Mouse (Mus musculus): ENCODE results near the gene Src. TPM values are rescaled to one million over a fixed set of nuclear protein-coding genes. Genes with fewer than 3 reads are reported as not detected.

The Src gene
- polyA plus RNA-seq, 1 experiment from 2014 or later, result 1.8 TPM

DNA sequence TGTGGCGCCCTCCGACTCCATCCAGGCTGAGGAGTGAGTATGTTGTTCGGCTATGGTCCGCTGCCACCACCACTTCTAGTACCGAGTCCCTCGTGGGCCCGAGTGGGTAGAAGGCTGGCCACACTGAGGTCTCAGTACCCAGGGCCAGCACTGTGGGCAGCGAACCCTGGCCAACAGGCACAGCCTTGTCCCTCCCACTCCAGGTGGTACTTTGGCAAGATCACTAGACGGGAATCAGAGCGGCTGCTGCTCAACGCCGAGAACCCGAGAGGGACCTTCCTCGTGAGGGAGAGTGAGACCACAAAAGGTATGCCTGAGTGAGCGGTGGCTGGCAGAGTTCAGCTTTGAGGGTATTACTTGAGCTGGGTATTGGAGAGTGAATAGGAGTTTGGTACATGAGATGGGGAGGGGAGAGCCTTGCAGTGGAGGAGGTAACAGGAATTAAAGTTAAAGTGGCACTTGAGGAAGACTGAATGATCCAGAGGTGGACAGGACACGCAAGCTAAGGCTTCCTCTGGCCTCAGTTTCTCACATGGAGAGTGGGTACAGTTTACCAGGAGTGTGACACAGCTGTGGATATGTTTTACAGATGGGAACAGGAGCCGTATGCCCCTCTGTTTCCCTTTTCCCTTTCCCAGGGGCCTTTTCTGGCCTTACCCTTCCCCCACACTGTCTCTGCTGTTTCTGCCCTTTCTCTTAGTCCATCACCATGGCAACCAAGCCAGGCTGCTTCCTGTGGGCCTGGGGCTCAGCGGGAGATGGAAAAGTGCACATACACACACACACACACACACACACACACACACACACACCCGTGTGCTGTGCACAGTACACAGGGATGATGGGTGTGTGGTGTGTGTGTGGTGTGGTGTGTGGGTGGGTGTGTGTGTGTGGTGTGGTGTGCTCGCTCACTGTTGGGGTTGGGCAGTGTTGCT lies 44.8 kb downstream of the Src start:
- Histone ChIP-seq H3K27me3 (ENCODE audit: insufficient read depth, low read length) (no peaks in the 10 kb centered on the region), H3K36me3 (replicated peaks; ENCODE audit: insufficient read depth, low read length) (no peaks in the 10 kb centered on the region), H3K4me2 (ENCODE audit: low read depth, low read length) (no peak overlapping the region), H3K27ac (ENCODE audit: low read depth) (no peak overlapping the region), H3K4me1 (ENCODE audit: insufficient read depth) (0 out of 2 replicates have a peak, but pooled peaks cover 2% of the 10 kb centered on the region), H3K4me3 (ENCODE audit: low read depth, low read length) (no peak overlapping the region), H3K9ac (replicated peaks) (no peak overlapping the region), H3K9me3 (ENCODE audit: low read length) (no peaks in the 10 kb centered on the region)
- 64% methylated on average over 20 of the region's 20 CpGs for WGBS (ENCODE audit: insufficient replicate concordance)
- DNase-seq, result no peak
- ATAC-seq, result no peak
- TF ChIP-seq EP300 (IDR thresholded peaks at IDR 0.05; ENCODE audit: low read depth), result no peak
- no peak for TF ChIP-seq CTCF (IDR thresholded peaks at IDR 0.05; ENCODE audit: low read depth)

DNA sequence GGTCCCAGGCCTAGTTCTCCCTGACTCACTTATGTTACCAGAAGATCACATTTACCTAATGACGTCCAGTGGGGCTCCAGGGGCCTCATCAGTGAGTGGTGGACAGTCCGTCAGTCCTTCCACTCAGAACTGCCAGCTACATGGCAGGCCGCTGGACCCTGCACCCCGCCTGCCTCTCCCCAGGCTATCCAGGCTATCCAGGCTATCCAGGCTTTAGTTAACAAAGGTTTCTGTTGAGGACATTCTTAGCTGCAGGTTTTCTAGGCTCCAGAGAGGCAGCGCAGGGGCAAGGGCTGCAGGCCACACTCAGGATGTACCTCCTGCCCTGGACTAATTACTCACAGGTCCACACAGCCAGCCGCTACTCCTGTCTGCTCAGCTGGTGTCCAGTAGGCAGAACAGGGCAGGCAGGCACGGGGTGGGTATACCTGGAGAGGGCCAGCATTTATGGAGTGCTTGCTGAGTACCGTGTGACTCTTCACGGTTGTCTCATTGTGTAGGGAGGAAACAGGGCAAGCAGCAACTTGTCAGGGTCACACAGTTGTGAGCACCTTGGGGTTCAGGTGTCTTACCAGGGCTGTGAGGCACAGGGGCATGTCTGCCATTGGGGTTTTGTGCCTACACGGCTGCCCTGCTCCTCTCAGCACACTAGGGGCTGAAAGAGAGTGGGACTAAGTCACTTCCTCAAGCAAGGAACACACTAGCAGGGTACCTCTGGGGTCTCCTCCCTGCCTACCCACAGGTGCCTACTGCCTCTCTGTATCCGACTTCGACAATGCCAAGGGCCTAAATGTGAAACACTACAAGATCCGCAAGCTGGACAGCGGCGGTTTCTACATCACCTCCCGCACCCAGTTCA lies 45.9 kb downstream of the Src start:
- Histone ChIP-seq H3K36me3 (replicated peaks; ENCODE audit: insufficient read depth, low read length) (no peaks in the 10 kb centered on the region), H3K27ac (ENCODE audit: low read depth) (no peak overlapping the region), H3K9me3 (ENCODE audit: low read length) (no peaks in the 10 kb centered on the region), H3K27me3 (ENCODE audit: insufficient read depth, low read length) (no peaks in the 10 kb centered on the region), H3K4me2 (ENCODE audit: low read depth, low read length) (no peak overlapping the region), H3K9ac (replicated peaks) (no peak overlapping the region), H3K4me1 (ENCODE audit: insufficient read depth) (0 out of 2 replicates have a peak, but pooled peaks cover 2% of the 10 kb centered on the region), H3K4me3 (ENCODE audit: low read depth, low read length) (no peak overlapping the region)
- DNase-seq (no peak), ATAC-seq (no peak)
- no peak for TF ChIP-seq CTCF (IDR thresholded peaks at IDR 0.05; ENCODE audit: low read depth)
- no peak for TF ChIP-seq EP300 (IDR thresholded peaks at IDR 0.05; ENCODE audit: low read depth)
- WGBS (ENCODE audit: insufficient replicate concordance), result 63% methylated on average over 16 of the region's 16 CpGs

DNA sequence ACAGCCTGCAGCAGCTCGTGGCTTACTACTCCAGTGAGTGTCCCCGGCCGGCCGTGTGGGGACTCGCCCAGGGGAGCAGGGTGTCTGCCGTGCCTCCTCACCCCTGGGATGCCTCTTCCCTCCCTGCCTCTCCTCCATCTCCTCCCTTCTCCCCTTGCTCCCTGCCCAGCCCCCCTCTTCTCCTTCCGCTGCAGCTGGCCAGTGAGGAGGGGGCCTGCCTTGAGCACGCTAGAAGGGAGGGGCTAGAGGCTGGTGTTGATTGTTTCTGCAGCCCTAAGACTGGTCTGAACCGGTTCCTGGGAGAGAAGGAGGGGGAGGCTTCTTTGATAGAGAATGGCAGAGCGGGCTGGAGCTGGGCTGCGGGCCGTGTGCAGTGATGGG lies 46.5 kb downstream of the Src start:
- ATAC-seq, result no peak
- Histone ChIP-seq H3K4me2 (ENCODE audit: low read depth, low read length) (no peak overlapping the region), H3K9ac (replicated peaks) (no peak overlapping the region), H3K4me1 (ENCODE audit: insufficient read depth) (0 out of 2 replicates have a peak, but pooled peaks cover 2% of the 10 kb centered on the region), H3K9me3 (ENCODE audit: low read length) (no peaks in the 10 kb centered on the region), H3K27ac (ENCODE audit: low read depth) (no peak overlapping the region), H3K4me3 (ENCODE audit: low read depth, low read length) (no peak overlapping the region), H3K27me3 (ENCODE audit: insufficient read depth, low read length) (no peaks in the 10 kb centered on the region), H3K36me3 (replicated peaks; ENCODE audit: insufficient read depth, low read length) (no peaks in the 10 kb centered on the region)
- 52% methylated on average over 12 of the region's 12 CpGs for WGBS (ENCODE audit: insufficient replicate concordance)
- TF ChIP-seq EP300 (IDR thresholded peaks at IDR 0.05; ENCODE audit: low read depth), result no peak
- TF ChIP-seq CTCF (IDR thresholded peaks at IDR 0.05; ENCODE audit: low read depth), result no peak
- DNase-seq, result no peak

DNA sequence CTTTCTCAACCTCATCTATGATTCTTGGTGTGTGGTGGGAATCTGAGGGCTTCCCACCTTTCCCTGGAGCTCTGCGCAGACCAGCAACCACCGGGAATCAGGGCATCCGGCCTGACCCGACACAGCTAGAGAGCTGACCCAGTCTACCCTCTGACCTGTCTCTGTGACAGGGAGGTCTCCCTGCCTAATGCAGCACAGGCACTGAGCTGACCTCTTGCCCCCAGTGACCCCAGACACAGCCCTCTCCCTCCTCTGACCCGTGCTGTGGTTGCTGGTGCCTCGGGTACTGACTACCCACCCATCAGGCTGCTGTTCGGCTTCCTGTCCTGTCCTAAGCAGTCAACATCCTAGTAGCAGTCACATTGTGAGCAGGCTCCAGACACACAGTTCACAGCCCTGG lies 48.6 kb downstream of the Src start:
- TF ChIP-seq EP300 (IDR thresholded peaks at IDR 0.05; ENCODE audit: low read depth), result no peak
- WGBS (ENCODE audit: insufficient replicate concordance), result 49% methylated on average over 7 of the region's 7 CpGs
- no peaks in the 10 kb centered on the region for H3K9me3 ChIP-seq (ENCODE audit: low read length)
- no peaks in the 10 kb centered on the region for H3K27me3 ChIP-seq (ENCODE audit: insufficient read depth, low read length)
- no peak overlapping the region for H3K4me3 ChIP-seq (ENCODE audit: low read depth, low read length)
- DNase-seq (no peak), ATAC-seq (no peak)
- no peak overlapping the region for H3K27ac ChIP-seq (ENCODE audit: low read depth)
- H3K9ac ChIP-seq (replicated peaks), result no peak overlapping the region
- H3K4me2 ChIP-seq (ENCODE audit: low read depth, low read length), result no peak overlapping the region
- 0 out of 2 replicates have a peak, but pooled peaks cover 2% of the 10 kb centered on the region for H3K4me1 ChIP-seq (ENCODE audit: insufficient read depth)
- H3K36me3 ChIP-seq (replicated peaks; ENCODE audit: insufficient read depth, low read length), result no peaks in the 10 kb centered on the region

DNA sequence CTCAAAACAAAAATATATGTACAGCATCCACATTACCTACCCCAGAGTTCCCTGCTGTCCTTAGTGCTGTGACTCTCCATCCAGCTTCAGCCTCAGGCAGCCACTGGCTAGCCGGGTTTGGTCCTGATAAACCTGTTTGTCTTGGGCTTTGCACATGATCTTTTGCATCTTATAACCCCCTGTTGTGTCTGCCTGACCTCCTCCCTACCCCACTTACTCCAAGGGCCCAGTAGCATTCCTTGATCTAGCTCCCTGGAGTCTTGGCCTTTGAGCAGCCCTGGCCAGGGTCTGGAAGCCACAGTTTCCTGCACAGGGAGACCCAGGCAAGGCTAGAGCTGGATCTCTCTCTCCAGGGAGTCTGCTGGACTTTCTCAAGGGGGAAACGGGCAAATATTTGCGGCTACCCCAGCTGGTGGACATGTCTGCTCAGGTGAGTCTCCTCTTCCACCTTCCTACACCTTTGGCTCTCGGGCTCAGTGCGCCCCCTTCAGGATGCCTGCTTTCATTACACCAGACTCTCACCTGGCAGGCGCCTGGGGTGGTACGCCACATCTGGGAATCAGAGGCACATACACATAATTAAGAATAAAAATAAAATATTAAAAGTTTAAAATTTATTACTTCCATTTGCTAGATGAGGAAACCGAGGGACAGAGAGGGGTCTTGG lies 50.0 kb downstream of the Src start:
- no peak overlapping the region for H3K9ac ChIP-seq (replicated peaks)
- 68% methylated on average over 8 of the region's 8 CpGs for WGBS (ENCODE audit: insufficient replicate concordance)
- DNase-seq (peak; percentile 53), ATAC-seq (no peak)
- no peaks in the 10 kb centered on the region for H3K27me3 ChIP-seq (ENCODE audit: insufficient read depth, low read length)
- 0 out of 2 replicates have a peak, but pooled peaks cover under 1% of the 10 kb centered on the region for H3K4me1 ChIP-seq (ENCODE audit: insufficient read depth)
- no peaks in the 10 kb centered on the region for H3K36me3 ChIP-seq (replicated peaks; ENCODE audit: insufficient read depth, low read length)
- peak; percentile 67 for TF ChIP-seq CTCF (IDR thresholded peaks at IDR 0.05; ENCODE audit: low read depth)
- TF ChIP-seq EP300 (IDR thresholded peaks at IDR 0.05; ENCODE audit: low read depth), result no peak
- H3K4me3 ChIP-seq (ENCODE audit: low read depth, low read length), result no peak overlapping the region
- no peak overlapping the region for H3K4me2 ChIP-seq (ENCODE audit: low read depth, low read length)
- H3K9me3 ChIP-seq (ENCODE audit: low read length), result no peaks in the 10 kb centered on the region
- H3K27ac ChIP-seq (ENCODE audit: low read depth), result no peak overlapping the region
